Mouse (Mus musculus) hindbrain, embryonic 12.5 days (tissue): ENCODE results near the gene Dazl. TPM values are rescaled to one million over a fixed set of nuclear protein-coding genes. Genes with fewer than 3 reads are reported as not detected.

Experiments
- polyA plus RNA-seq: library from polyadenylated mRNA; unstranded; fragments of >200 nt; fragmentation: Nextera tagmentation; extraction: Ambion mirVana; gene quantifications from 2 replicates; pipeline ENCODE4 v1.2.1, GENCODE M21; 2016

Gene Dazl
- polyA plus RNA-seq, 1 experiment from 2014 or later = 0.59 TPM

Other genes with a start within 250 kb of the Dazl start
- 8.3 and 10.4 TPM in 2 replicates for gene Rftn1, start 103.0 kb downstream of the Dazl start, polyA plus RNA-seq
- 9.2 and 10.0 TPM in 2 replicates for gene Plcl2, start 215.8 kb upstream of the Dazl start, polyA plus RNA-seq